Mouse (Mus musculus) Patski (cell line): ENCODE measurements at regions not wholly inside any gene's neighbourhood (a gene's known extent, or its start where the extent isn't known, plus 50 kb on each side); places are given as distances from the start of the nearest gene placed in this dataset.

Source experiments
- ATAC-seq: fragments of 100-300 bp; one replicate; pipeline ENCODE4 v1.8.0; 2021
- CTCF ChIA-PET: fragments of 350-600 bp; sonication (Branson Sonifier 250); formaldehyde crosslinking; loops from one replicate; lab custom pipeline; 2022; ENCODE audit warnings: inconsistent platforms; lab: Charles Lee
- POLR2A ChIA-PET: fragments of 350-600 bp; sonication (Branson Sonifier 250); formaldehyde crosslinking; loops from one replicate; lab custom pipeline; 2022; ENCODE audit warnings: antibody characterized with exemption, inconsistent platforms; lab: Charles Lee
- DNase-seq: peaks from one replicate; pipeline ENCODE4 v3.0.0-alpha.2; 2011; ENCODE audit warnings: low read depth, low spot score
- H3K27me3 ChIP-seq: fragments of 371-371 bp; one replicate; pipeline ENCODE4 v1.5.1; 2021
- CTCF ChIP-seq: fragments of 100-300 bp; IDR thresholded peaks from one replicate; pipeline ENCODE4 v1.5.1; 2021
- in situ Hi-C: fragments of 300-500 bp; cut with MboI; formaldehyde crosslinking; loops from 3 replicates; pipeline ENCODE4 v1.11.1; 2018; ENCODE audit warnings: low pct_unique_long_range_greater_than_20kb, mixed read lengths

GRCm38 (mm10) chr3:118491871-118492270 is 70.1 kb upstream of the Dpyd start:
- POLR2A ChIA-PET = no interaction called here

GRCm38 (mm10) chr3:118494611-118495010 is 67.3 kb upstream of the Dpyd start:
- DNase-seq (no peak), ATAC-seq (no peak)
- ChIA-PET CTCF (interaction anchor here (3.1 kb wide), 1 partner anchor 9 kb away, joined by 12 read pairs; no protein-coding TSS in a partner anchor), POLR2A (no interaction called here)
- TF ChIP-seq CTCF = no peak
- H3K27me3 ChIP-seq = no peaks in the 10 kb centered on the region
- in situ Hi-C loops = no loop called here

More at GRCm38 (mm10) chr3:118491871-118492270, 70.1 kb upstream of the Dpyd start:
- DNase-seq (no peak), ATAC-seq (no peak)
- no peaks in the 10 kb centered on the region for H3K27me3 ChIP-seq
- CTCF ChIA-PET = no interaction called here
- in situ Hi-C loops = no loop called here
- no peak for TF ChIP-seq CTCF

- ChIA-PET POLR2A (no interaction called here), CTCF (no interaction called here)
- TF ChIP-seq CTCF = no peak
- in situ Hi-C loops = no loop called here
- ATAC-seq (no peak), DNase-seq (no peak)
- no peaks in the 10 kb centered on the region for H3K27me3 ChIP-seq
These were observed 61.7 kb upstream of the Dpyd start for GRCm38 (mm10) chr3:118500234-118500633.

- TF ChIP-seq CTCF = no peak
- ATAC-seq (no peak), DNase-seq (no peak)
- no peaks in the 10 kb centered on the region for H3K27me3 ChIP-seq
- CTCF ChIA-PET = interaction anchor here (1.3 kb wide), 1 partner anchor 13 kb away, joined by 3 read pairs; no protein-coding TSS in a partner anchor
- POLR2A ChIA-PET = no interaction called here
- in situ Hi-C loops = no loop called here
These were observed 54.2 kb upstream of the Dpyd start for GRCm38 (mm10) chr3:118507582-118508237.

- ChIA-PET POLR2A (no interaction called here), CTCF (interaction anchor here (1.5 kb wide), 1 partner anchor 35 kb away, joined by 4 read pairs; no protein-coding TSS in a partner anchor)
- DNase-seq (no peak), ATAC-seq (no peak)
- in situ Hi-C loops = no loop called here
- no peak for TF ChIP-seq CTCF
- H3K27me3 ChIP-seq = no peaks in the 10 kb centered on the region
These were observed 51.1 kb upstream of the Dpyd start for GRCm38 (mm10) chr3:118510837-118511236.

- TF ChIP-seq CTCF = no peak
- ChIA-PET POLR2A (no interaction called here), CTCF (no interaction called here)
- DNase-seq (no peak), ATAC-seq (no peak)
- H3K27me3 ChIP-seq = no peaks in the 10 kb centered on the region
- in situ Hi-C loops = no loop called here
These were observed 50.0 kb upstream of the Dpyd start for GRCm38 (mm10) chr3:118511969-118512368.
